Mouse (Mus musculus): ENCODE measurements around the gene Myt1l. TPM values are rescaled to one million over a fixed set of nuclear protein-coding genes. Genes with fewer than 3 reads are reported as not detected.

The Myt1l gene
- total and polyA plus RNA-seq, 2 experiments from 2014 or later: 68.6 to 173 TPM

DNA sequence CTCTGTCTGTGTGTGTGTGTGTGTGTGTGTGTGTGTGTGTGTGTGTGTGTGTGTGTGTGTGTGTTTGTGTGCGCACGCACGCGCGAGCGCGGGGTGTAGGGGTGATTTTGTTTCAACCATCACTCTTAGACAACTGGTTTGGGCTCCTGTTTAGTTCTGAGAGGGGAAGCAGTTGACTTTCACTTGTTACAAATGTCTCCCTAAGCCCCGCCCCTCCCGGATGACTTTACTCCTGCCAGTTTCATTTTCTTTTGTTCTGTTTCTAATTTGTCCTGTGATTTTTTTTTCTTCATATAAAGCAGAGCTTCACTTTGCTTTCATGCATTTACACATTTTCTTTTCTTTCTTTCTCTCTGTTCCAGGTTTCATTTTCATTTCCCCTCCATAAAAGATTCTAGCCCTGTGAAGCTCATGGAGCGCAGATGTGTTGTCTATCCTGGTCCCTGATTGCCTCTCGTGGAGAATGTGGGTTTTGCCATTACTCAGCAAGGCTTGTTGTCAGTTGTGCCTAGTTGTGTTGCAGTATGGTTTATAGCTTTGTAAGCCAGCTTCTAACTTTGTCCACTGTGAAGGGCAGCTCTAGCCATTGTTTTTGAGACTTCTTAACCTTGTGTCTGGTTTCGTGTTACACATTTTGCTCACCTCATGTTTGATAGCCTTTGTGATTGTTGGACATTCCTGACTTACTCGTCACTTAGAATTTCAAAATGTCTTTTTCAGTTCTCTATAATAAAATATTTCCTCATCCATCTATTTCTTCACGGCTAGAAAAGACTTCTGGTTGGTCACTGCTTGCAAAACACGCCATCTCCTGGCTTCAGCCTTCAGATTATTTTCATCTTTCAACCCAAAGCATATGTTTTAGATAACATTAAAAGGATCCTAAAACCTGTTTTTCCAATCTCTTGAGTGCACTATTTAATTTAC lies 184.9 kb downstream of the Myt1l start:
- H3K36me3 ChIP-seq (ENCODE audit: insufficient read depth, low read length): no peaks in the 10 kb centered on the region
- WGBS: 84% methylated on average over 15 of the region's 15 CpGs
- no peaks in the 10 kb centered on the region for H3K9me3 ChIP-seq (ENCODE audit: low read length)
- ATAC-seq: no peak
- no peaks in the 10 kb centered on the region for H3K27me3 ChIP-seq (ENCODE audit: insufficient read depth, low read length)
- no peaks in the 10 kb centered on the region for H3K4me1 ChIP-seq (ENCODE audit: insufficient read depth, low read length)
- no peak overlapping the region for H3K4me3 ChIP-seq (ENCODE audit: low read length)
- no peak for TF ChIP-seq CTCF (IDR thresholded peaks at IDR 0.05; ENCODE audit: low read depth)
- DNase-seq (ENCODE audit: low spot score): no peak
- no peak overlapping the region for H3K4me2 ChIP-seq (ENCODE audit: low read depth, low read length)
- no peak overlapping the region for H3K27ac ChIP-seq
- no peak overlapping the region for H3K9ac ChIP-seq (replicated peaks; ENCODE audit: low read length)

- no peak for TF ChIP-seq CTCF (IDR thresholded peaks at IDR 0.05; ENCODE audit: low read depth)
- DNase-seq (ENCODE audit: low spot score) (peak; percentile 85), ATAC-seq (peak; percentile 75)
- H3K4me2 ChIP-seq (ENCODE audit: low read depth, low read length): 0 out of 2 replicates have a peak overlapping the region, but pooled peaks have one; percentile 2
- no peak overlapping the region for H3K27ac ChIP-seq
- H3K9me3 ChIP-seq (ENCODE audit: low read length): no peaks in the 10 kb centered on the region
- no peak overlapping the region for H3K4me3 ChIP-seq (ENCODE audit: low read length)
- no peak overlapping the region for H3K9ac ChIP-seq (replicated peaks; ENCODE audit: low read length)
- H3K27me3 ChIP-seq (ENCODE audit: insufficient read depth, low read length): no peaks in the 10 kb centered on the region
- WGBS: 38% methylated on average over 17 of the region's 17 CpGs
- no peaks in the 10 kb centered on the region for H3K36me3 ChIP-seq (ENCODE audit: insufficient read depth, low read length)
- H3K4me1 ChIP-seq (ENCODE audit: insufficient read depth, low read length): peaks cover 8% of the 10 kb centered on the region; the same call in 1 of the 2 replicates
Measured at GRCm38 (mm10) chr12:29723722-29724338, 195.6 kb downstream of the Myt1l start.

- peak; percentile 57 for ATAC-seq
- no peaks in the 10 kb centered on the region for H3K36me3 ChIP-seq (ENCODE audit: insufficient read depth, low read length)
- H3K9me3 ChIP-seq (ENCODE audit: low read length): no peaks in the 10 kb centered on the region
- TF ChIP-seq CTCF (IDR thresholded peaks at IDR 0.05; ENCODE audit: low read depth): no peak
- WGBS: 40% methylated on average over 2 of the region's 2 CpGs
- H3K9ac ChIP-seq (replicated peaks; ENCODE audit: low read length): no peak overlapping the region
- no peak overlapping the region for H3K4me3 ChIP-seq (ENCODE audit: low read length)
- peaks cover 14% of the 10 kb centered on the region; the same call in 1 of the 2 replicates for H3K4me1 ChIP-seq (ENCODE audit: insufficient read depth, low read length)
- DNase-seq (ENCODE audit: low spot score): peak; percentile 62
- no peak overlapping the region for H3K4me2 ChIP-seq (ENCODE audit: low read depth, low read length)
- H3K27me3 ChIP-seq (ENCODE audit: insufficient read depth, low read length): no peaks in the 10 kb centered on the region
- no peak overlapping the region for H3K27ac ChIP-seq
Measured at GRCm38 (mm10) chr12:29728294-29728693, 200.1 kb downstream of the Myt1l start.

DNA sequence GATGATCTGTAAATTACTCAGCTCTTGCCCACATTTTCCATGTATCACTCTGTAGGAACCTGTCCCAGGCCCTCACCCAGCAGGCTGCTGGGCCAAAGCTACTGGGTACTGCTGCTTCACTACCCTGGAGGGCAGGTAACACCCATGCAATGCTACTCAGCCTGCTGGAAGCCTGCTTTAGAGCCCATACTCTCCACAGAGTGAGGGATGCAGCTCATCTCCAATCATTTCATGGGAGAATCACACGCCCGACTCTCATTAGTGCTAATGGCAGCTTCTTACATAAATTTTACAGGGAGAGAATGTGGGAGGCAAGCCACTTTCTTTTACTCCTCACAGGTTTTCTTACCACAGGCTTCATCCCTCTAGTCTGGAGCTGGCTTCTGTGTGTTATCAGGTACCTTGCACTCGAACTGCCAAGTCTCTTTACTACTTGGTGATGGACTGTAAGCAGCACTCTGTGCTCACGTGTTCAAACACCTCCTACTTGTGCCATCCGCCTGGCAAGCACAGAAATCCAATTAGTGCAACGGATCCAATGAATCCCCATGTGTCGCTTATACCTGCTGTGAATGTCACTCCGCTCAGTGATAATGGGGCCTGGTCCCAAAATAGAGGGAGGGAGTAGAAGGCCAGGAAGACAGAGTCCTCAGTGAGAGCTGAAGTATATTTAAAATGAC lies 212.3 kb downstream of the Myt1l start:
- TF ChIP-seq CTCF (IDR thresholded peaks at IDR 0.05; ENCODE audit: low read depth): no peak
- peak; percentile 74 for DNase-seq (ENCODE audit: low spot score)
- peak; percentile 73 for ATAC-seq
- Histone ChIP-seq H3K4me3 (ENCODE audit: low read length) (no peak overlapping the region), H3K27ac (peak overlapping the region; percentile 65), H3K27me3 (ENCODE audit: insufficient read depth, low read length) (no peaks in the 10 kb centered on the region), H3K9ac (replicated peaks; ENCODE audit: low read length) (no peak overlapping the region), H3K4me2 (ENCODE audit: low read depth, low read length) (no peak overlapping the region), H3K36me3 (ENCODE audit: insufficient read depth, low read length) (no peaks in the 10 kb centered on the region), H3K4me1 (ENCODE audit: insufficient read depth, low read length) (0 out of 2 replicates have a peak, but pooled peaks cover 5% of the 10 kb centered on the region), H3K9me3 (ENCODE audit: low read length) (no peaks in the 10 kb centered on the region)
- WGBS: 47% methylated on average over 8 of the region's 8 CpGs

- peak; percentile 56 for ATAC-seq
- no peak for TF ChIP-seq CTCF (IDR thresholded peaks at IDR 0.05; ENCODE audit: low read depth)
- no peak overlapping the region for H3K4me3 ChIP-seq (ENCODE audit: low read length)
- 0 out of 2 replicates have a peak, but pooled peaks cover 5% of the 10 kb centered on the region for H3K4me1 ChIP-seq (ENCODE audit: insufficient read depth, low read length)
- no peaks in the 10 kb centered on the region for H3K27me3 ChIP-seq (ENCODE audit: insufficient read depth, low read length)
- no peaks in the 10 kb centered on the region for H3K36me3 ChIP-seq (ENCODE audit: insufficient read depth, low read length)
- H3K9me3 ChIP-seq (ENCODE audit: low read length): no peaks in the 10 kb centered on the region
- no peak overlapping the region for H3K4me2 ChIP-seq (ENCODE audit: low read depth, low read length)
- WGBS: 55% methylated on average over 6 of the region's 6 CpGs
- H3K27ac ChIP-seq: peak overlapping the region; percentile 65
- H3K9ac ChIP-seq (replicated peaks; ENCODE audit: low read length): no peak overlapping the region
- peak; percentile 75 for DNase-seq (ENCODE audit: low spot score)
Measured at GRCm38 (mm10) chr12:29741181-29741580, 213.0 kb downstream of the Myt1l start.

DNA sequence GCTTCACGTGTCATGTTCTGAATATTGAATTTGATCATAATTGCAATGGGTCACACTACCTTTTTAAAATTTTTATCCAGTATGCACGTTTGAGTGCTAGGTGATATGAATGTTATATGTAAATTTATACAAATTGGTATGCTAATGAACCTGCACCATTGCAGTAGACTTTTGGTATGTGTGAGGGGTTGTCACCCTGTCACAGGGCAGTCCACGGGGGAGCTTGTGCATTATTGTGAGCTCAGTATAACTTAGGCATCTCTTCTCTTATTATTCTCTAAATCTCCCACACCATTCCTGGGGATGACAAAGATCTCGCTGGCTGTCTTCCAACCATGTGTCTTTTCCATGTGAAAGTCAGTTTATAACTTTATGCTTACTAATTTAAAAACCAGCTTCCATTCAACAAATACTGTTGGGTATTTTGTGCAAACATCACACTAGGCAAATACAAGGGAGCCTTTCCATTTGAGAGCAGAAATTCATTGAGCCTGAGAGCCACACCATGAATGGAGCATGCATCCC lies 222.5 kb downstream of the Myt1l start:
- H3K4me1 ChIP-seq (ENCODE audit: insufficient read depth, low read length): 0 out of 2 replicates have a peak, but pooled peaks cover 3% of the 10 kb centered on the region
- no peak overlapping the region for H3K4me3 ChIP-seq (ENCODE audit: low read length)
- no peaks in the 10 kb centered on the region for H3K36me3 ChIP-seq (ENCODE audit: insufficient read depth, low read length)
- H3K27ac ChIP-seq: no peak overlapping the region
- H3K9me3 ChIP-seq (ENCODE audit: low read length): no peaks in the 10 kb centered on the region
- no peak for TF ChIP-seq CTCF (IDR thresholded peaks at IDR 0.05; ENCODE audit: low read depth)
- H3K27me3 ChIP-seq (ENCODE audit: insufficient read depth, low read length): no peaks in the 10 kb centered on the region
- no peak overlapping the region for H3K9ac ChIP-seq (replicated peaks; ENCODE audit: low read length)
- no peak for ATAC-seq
- 57% methylated on average over 4 of the region's 4 CpGs for WGBS
- no peak for DNase-seq (ENCODE audit: low spot score)
- no peak overlapping the region for H3K4me2 ChIP-seq (ENCODE audit: low read depth, low read length)
